Mouse (Mus musculus): ENCODE data around the gene Lipo1.
"Not testable (repeated sequence)": the region's sequence is repeated elsewhere in the genome, so short reads cannot be mapped to it uniquely, and the experiment has no call there.

Gene Lipo1

DNA sequence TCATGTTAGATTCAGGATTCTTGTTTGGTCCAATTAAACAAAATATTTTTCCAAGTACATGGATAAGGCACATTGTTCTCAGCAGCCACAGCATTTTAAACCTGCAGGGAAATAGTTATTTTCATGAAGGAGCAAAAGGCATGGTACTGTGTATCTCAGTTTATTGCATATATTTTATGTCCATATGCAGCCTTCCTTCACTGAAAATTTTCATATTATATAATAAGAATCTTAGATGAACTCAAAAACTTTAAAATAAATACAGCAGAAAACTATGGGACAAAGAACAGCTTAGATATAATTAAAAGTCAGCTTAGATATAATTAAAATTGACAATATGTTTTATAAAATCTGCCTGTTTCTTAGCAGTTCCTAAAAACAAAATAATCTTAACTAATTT is at the start of gene Lipo1:
TSS of gene Lipo1 (minus strand) at position 101 of the 400 bp plus-strand sequence.
- DNase-seq (ENCODE audit: low spot score): not testable (repeated sequence)

GRCm38 (mm10) chr19:33786576-33787277 is 532 bp downstream of the Lipo1 start:
- no peak for DNase-seq (ENCODE audit: low spot score)

- DNase-seq (ENCODE audit: low spot score): peak; percentile 4
These were observed 25.8 kb downstream of the Lipo1 start, which contains the start of gene Lipo3 for GRCm38 (mm10) chr19:33761287-33762086. Gene Lipo3 (minus strand): TSS chr19:33761951.

DNA sequence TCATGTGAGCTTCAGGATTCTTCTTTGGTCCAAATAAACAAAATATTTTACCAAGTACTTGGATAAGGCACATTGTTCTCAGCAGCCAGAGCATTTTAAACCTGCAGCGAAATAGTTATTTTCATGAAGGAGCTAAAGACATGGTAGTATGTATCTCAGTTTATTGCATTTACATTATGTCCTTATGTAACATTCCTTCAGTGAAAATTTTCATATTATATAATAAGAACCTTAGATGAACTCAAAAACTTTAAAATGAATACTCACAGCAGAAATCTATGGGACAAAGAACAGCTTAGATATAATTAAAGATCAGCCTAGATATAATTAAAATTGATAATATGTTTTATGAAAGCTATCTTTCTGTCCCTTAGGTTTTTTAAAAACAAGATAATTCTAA is 36.0 kb downstream of the Lipo1 start, which contains the start of gene Lipo2:
TSS of gene Lipo2 (minus strand) at position 101 of the 400 bp plus-strand sequence.
- not testable (repeated sequence) for DNase-seq (ENCODE audit: low spot score)

Measured in T-cell, adult 2 months (primary cell).